Mouse (Mus musculus): ENCODE results near the gene Lin28a.

GRCm38 (mm10) chr4:133978021-133978711 lies 40.5 kb downstream of the Lin28a start:
- TF ChIP-seq CTCF (IDR thresholded peaks at IDR 0.05; ENCODE audit: low read depth, low read length) = no peak
- no peak for TF ChIP-seq POLR2A (IDR thresholded peaks at IDR 0.05; ENCODE audit: borderline replicate concordance, low read depth, low read length)
